Mouse (Mus musculus): ENCODE results near the gene Mthfsd.

Mthfsd gene

GRCm38 (mm10) chr8:121122368-121122767, 14.2 kb upstream of the Mthfsd start:
- DNase-seq (ENCODE audit: low read depth, low spot score) = no peak

GRCm38 (mm10) chr8:121121704-121122103, 13.5 kb upstream of the Mthfsd start:
- DNase-seq (ENCODE audit: low read depth, low spot score) = no peak

GRCm38 (mm10) chr8:121120456-121121419, 12.5 kb upstream of the Mthfsd start:
- no peak for DNase-seq (ENCODE audit: low read depth, low spot score)

DNA sequence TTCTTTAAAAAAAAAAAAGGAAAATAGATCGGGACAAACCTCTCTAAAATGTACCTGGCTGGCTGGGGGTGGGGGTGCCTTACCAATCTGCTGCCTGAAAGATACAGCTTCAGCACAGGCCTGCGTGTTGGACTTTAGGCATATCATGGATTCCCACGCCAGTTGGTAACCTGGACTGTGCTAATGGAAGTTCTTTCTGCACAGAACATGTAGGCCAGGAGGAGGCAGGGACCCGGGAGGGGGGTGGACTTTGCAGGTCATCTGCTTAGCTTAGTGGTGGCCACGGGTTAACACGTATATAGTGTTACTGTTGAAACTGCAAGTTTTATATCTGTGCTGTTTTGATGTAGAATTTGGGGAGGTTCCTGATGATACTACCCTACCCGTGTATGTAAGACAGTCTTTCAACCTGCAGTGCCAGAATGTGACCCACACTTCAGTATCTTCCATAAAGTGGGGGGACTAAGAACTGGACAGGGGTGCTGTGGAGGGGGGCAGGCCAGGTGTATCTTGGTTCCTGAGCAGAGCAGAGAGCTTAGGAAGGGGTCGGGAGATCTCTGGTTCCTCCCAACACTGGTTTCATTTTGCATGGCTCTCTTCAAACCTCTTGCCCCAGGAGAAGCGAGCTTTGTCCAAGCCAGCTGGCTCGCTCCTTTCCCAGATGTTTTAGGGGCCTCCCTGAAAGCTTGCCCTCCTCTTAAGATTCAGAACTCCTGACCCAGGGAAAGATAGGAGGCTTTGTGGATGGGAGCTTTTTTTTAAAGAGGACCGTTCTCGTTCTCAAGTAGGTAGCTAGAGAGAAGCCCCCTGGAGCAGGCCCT, 11.7 kb upstream of the Mthfsd start:
- no peak for DNase-seq (ENCODE audit: low read depth, low spot score)

GRCm38 (mm10) chr8:121118634-121119420, 10.6 kb upstream of the Mthfsd start:
- no peak for DNase-seq (ENCODE audit: low read depth, low spot score)

DNA sequence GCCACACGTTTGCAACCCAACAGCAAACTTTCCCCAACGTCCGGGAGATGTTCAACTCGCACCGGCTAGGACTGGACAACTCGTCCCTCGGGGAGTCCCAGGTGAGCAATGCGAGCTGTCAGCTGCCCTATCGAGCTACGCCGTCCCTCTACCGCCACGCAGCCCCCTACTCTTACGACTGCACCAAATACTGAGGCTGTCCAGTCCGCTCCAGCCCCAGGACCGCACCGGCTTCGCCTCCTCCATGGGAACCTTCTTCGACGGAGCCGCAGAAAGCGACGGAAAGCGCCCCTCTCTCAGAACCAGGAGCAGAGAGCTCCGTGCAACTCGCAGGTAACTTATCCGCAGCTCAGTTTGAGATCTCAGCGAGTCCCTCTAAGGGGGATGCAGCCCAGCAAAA, 9.7 kb upstream of the Mthfsd start:
- no peak for DNase-seq (ENCODE audit: low read depth, low spot score)

DNA sequence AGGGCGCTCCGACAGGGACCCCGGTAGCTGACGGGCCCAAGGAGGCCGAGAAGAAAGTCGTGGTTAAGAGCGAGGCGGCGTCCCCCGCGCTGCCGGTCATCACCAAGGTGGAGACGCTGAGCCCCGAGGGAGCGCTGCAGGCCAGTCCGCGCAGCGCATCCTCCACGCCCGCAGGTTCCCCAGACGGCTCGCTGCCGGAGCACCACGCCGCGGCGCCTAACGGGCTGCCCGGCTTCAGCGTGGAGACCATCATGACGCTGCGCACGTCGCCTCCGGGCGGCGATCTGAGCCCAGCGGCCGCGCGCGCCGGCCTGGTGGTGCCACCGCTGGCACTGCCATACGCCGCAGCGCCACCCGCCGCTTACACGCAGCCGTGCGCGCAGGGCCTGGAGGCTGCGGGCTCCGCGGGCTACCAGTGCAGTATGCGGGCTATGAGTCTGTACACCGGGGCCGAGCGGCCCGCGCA, 9.0 kb upstream of the Mthfsd start:
- DNase-seq (ENCODE audit: low read depth, low spot score) = no peak

GRCm38 (mm10) chr8:121116591-121117185, 8.5 kb upstream of the Mthfsd start:
- no peak for DNase-seq (ENCODE audit: low read depth, low spot score)

GRCm38 (mm10) chr8:121115948-121116347, 7.8 kb upstream of the Mthfsd start, which contains the start of gene Foxc2:
Gene Foxc2, plus strand, starts transcription at chr8:121116171.
- no peak for DNase-seq (ENCODE audit: low read depth, low spot score)

- no peak for DNase-seq (ENCODE audit: low read depth, low spot score)
Observed at GRCm38 (mm10) chr8:121115136-121115535, 6.9 kb upstream of the Mthfsd start.

- peak; percentile 92 for DNase-seq (ENCODE audit: low read depth, low spot score)
Observed at GRCm38 (mm10) chr8:121113261-121113660, 5.1 kb upstream of the Mthfsd start.

GRCm38 (mm10) chr8:121111145-121111907, 3.1 kb upstream of the Mthfsd start:
- DNase-seq (ENCODE audit: low read depth, low spot score) = no peak

DNA sequence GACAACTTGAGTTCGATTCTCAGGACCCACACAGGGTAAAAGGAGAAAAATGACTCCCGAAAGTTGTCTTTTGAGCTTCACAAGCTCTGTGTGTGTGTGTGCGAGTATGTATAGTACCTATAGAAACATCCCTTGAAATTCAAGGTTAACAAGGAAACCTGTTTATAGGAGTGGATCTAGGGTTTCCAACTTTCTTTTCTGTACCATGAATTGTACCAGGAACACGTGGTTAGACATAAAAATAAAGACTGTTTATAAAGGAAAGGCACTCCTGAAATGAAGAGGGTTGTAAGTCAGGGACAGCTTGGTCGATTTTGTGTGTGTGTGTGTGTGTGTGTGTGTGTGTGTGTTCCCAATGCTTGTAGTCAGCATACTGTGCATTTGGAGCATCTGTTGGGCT, 465 bp upstream of the Mthfsd start:
- DNase-seq (ENCODE audit: low read depth, low spot score) = no peak

- peak; percentile 78 for DNase-seq (ENCODE audit: low read depth, low spot score)
Observed at GRCm38 (mm10) chr8:121104049-121104818, 4.0 kb downstream of the Mthfsd start.

DNA sequence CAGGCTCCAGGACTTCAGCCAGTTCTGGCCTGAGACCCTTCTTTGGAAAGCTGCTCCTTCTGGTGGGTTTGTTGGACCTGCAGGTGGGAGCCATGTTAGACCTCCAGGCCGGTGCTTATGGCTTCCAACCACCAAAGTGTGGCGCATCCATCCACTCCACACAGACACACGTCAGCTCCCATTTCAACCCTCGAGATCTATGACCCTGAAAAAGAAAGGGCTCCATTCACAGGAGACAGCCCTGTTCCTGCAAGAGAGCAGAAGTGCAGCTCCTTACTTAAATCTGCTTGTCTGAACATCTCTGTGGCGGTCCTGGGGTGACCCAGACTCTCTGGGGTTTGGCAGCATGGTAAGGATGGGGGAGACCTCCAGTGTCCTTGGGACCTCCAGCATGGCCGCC, 14.7 kb downstream of the Mthfsd start:
- no peak for DNase-seq (ENCODE audit: low read depth, low spot score)

DNA sequence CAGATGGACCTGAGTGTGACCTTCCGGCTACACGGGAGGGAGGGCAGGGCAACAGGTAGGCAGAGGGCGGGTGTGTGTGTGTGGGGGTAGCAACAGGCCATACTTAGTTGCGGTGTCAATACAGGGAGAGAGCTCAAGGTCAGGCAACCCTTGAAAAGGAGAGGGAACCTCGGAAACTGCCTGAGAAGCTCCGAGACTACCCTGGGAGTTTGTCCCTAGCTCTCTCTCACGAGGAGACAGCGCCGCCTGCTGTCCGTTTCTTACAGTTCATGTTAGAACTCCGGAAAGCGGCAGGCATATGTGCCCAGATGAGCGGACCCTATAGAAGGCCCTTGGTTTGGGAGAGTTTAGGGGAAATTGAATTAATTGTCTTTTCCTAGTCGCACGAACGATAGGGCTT, 15.6 kb downstream of the Mthfsd start:
- peak; percentile 78 for DNase-seq (ENCODE audit: low read depth, low spot score)

GRCm38 (mm10) chr8:121092141-121092540, 16.1 kb downstream of the Mthfsd start:
- DNase-seq (ENCODE audit: low read depth, low spot score) = no peak

GRCm38 (mm10) chr8:121090716-121091115, 17.5 kb downstream of the Mthfsd start:
- DNase-seq (ENCODE audit: low read depth, low spot score) = no peak

DNA sequence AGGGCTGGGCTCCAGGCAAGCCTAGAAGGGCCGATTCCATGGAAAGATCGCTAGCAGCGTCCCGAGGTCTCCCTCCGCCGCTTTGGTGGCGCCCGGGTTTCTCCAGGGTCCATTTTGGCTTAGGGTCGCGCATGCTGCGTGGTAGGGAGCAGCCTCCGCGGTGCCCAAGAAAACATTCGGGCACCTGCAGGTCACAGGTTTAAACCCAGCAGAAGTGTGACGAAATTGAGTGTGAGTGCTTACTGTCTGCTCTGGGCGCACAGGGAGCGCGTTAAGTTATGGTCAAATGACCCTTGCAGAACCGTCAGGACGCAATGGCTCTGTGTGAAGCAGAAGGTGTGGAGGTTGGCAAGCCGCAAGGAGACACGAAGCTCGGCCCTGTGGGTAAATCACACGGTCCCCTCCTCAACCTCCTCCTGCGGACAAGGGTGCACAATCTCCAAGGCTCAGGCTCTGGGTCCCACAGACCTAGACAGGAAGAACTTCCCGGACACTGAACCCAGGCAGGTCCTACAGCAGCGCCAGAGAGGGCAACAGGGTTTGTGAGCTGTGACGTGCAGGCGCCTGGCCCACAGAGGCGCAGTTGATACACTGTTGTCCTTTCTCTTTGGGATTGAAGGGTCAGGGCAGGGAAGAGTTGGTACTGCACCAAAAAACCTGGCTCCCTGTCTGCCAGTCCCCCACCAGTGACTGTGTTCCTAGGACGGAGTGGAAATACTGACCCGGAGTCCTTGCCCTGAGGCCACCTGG, 18.4 kb downstream of the Mthfsd start:
- no peak for DNase-seq (ENCODE audit: low read depth, low spot score)

All from retina, postnatal 7 days (tissue).